Mouse (Mus musculus) gastrocnemius, adult 18-20 months (tissue): ENCODE results near the gene Fam189b. TPM values are rescaled to one million over a fixed set of nuclear protein-coding genes. Genes with fewer than 3 reads are reported as not detected.
A peak's percentile ranks its signal among the peaks of the same experiment; 100 is the strongest.

Experiments used
- DNase-seq: peaks from one replicate; pipeline ENCODE4 v3.0.0; 2021; ENCODE audit warnings: low spot score
- microRNA-seq: library from miRNA; unstranded; fragments of <30 nt; microRNA quantifications from one replicate; pipeline ENCODE4 v1.2.0, GENCODE M21; 2021
- total RNA-seq, 2 experiments: library from RNA; stranded (reverse); gene quantifications; 2 replicates each; pipeline ENCODE4 v1.2.3; 2021

Gene Fam189b
- total RNA-seq, 2 experiments from 2014 or later: 16.5 to 22.2 TPM

DNA sequence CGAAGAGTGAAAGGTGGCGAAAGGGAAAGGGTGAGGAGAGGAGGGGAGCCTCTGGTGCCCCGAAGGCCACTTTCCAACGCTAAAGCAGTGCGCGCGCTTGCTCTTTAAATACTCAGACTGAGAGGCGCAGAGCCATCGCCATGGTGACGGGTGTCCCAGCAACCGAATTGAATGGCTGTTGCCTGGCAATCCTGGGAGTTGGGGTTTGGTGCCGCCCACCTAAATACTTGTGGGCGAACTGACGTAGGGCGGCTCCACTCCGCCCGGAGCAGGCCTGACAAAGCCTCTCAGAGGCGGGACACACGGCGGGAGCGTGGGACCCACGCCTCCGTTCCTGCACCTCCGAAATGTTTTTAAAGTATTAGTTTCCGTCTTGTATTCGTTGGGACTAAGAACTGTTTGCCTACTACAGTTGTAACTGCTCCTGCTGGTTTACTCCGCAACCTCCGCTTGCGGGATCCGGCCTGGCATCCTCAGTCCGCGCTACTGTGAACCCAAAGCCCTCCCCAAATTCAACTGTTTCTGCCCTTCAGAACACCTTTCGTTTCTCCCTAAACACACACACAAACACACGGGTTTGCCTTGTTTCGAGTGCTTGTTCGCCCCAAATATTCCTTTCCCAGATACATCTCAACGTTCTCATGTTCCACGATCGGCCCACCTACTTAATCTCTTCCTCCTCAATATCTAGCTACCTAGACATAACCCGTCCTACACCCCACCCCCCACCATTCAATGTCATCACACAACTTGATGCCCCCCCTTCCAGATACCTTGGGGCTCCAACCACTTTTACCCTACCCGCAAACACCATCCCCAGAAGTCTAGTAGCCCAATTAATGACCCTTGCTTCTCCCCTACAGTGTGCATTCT is 44.6 kb downstream of the Fam189b start:
- peak; percentile 53 for DNase-seq

DNA sequence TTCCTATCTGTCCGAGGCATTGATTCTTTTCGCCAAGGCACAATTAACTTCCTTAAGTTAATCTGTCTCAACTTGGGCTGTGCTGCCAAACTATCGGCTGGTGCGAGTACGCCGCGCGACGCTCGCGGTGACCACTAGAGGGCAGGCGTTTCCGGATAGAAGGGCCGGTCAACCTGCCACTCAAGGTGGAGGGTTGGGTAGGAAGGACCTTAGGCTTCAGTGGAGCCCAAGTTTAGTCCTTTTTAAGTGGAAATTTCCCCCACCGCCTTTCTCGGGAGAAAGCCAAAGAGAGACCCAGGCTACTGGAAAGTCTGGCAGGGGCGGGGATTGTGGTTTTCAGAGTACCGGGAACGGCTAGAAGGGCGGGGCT is 45.2 kb downstream of the Fam189b start:
- DNase-seq: peak; percentile 89

DNA sequence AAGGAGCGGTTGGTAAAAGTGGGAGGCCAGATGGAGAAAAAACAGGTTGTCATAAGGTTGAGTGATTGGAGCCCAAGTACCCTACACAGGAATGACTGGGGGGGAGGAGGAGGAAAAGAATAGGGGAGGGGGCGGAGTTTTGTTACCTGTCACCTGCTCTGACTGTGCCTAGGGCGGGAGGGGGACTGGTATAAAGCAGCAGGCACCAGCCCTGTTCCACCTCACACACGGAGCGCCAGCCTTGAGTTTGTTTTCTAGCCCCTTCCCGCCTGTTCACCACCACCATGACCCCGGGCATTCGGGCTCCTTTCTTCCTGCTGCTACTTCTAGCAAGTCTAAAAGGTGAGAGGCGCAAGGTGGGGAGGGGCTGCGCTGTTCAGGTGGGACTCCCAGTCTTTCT is 45.9 kb downstream of the Fam189b start, which contains the start of gene Muc1:
Gene Muc1 (plus strand): TSS at position 222 of the 400 bp plus-strand sequence.
- no peak for DNase-seq

DNA sequence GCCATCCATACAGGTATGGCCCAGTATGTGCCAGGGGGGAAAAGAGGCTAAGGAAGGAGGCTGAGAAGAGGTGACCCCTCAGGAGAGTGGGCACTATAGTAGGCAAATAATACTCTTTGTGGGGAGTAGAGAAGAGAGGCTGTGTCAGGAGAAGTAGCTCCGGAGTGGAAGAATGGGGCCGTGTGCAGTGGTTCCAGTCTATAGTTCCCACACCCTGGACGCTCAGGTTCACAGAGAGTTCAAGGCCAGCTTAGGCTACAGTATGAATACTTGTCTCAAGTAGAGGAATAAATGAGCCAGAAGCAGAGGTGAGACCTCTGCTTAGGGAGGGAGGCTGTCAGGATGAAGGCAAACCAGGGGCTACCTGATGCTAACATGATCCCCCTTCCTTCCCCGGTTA is 46.3 kb downstream of the Fam189b start:
- DNase-seq: no peak

DNA sequence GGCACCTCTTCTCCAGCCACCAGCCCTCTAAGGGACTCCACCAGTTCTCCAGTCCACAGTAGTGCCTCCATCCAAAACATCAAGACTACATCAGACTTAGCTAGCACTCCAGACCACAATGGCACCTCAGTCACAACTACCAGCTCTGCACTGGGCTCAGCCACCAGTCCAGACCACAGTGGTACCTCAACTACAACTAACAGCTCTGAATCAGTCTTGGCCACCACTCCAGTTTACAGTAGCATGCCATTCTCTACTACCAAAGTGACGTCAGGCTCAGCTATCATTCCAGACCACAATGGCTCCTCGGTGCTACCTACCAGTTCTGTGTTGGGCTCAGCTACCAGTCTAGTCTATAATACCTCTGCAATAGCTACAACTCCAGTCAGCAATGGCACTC is 47.6 kb downstream of the Fam189b start:
- no peak for DNase-seq

DNA sequence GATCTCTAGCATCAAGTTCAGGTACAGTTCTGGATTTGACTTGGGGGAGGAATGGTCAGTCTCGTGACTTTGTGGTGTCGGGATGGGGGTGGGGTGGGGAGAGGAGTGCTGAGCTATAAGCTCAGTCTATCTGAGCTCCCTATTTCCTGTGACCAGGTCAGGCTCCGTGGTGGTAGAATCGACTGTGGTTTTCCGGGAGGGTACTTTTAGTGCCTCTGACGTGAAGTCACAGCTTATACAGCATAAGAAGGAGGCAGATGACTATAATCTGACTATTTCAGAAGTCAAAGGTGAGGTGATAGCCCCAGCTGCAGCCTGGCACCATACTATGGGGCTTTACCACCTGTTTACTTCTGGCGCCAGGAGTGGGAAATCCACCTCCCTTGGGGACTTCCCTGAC is 48.4 kb downstream of the Fam189b start:
- no peak for DNase-seq

DNA sequence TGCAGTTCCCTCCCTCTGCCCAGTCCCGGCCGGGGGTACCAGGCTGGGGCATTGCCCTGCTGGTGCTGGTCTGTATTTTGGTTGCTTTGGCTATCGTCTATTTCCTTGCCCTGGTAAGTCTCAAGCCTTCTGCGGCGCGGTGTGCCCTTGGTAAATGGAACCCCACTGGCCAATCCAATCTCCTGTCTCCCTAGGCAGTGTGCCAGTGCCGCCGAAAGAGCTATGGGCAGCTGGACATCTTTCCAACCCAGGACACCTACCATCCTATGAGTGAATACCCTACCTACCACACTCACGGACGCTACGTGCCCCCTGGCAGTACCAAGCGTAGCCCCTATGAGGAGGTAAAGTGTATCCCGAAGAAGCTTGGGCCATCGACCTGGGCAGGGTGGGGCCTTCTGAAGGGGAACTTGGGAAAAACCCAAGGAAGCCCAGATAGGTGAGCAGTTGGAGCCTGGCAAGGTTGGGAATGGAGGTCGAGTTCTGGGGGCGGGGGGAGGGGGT is 48.9 kb downstream of the Fam189b start:
- DNase-seq: no peak

DNA sequence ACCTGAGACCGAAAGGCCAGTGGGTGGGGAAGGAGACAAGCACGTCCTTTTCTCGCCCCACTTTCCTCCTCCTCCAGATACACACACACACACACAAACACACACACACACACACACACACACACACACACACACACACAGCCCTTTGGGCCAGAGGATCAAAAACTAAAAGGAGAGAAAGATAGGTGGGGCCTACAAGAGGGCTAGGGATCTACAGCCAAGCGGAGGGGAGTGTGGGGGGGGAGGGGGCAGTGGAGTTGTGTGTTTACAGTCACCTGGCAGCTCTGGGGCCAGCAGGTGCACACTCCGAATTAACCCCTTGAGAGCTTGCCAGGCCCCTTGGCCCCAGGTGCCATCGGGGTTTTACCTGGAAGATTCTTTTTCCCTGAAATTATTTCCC is 49.7 kb downstream of the Fam189b start:
- no peak for DNase-seq

DNA sequence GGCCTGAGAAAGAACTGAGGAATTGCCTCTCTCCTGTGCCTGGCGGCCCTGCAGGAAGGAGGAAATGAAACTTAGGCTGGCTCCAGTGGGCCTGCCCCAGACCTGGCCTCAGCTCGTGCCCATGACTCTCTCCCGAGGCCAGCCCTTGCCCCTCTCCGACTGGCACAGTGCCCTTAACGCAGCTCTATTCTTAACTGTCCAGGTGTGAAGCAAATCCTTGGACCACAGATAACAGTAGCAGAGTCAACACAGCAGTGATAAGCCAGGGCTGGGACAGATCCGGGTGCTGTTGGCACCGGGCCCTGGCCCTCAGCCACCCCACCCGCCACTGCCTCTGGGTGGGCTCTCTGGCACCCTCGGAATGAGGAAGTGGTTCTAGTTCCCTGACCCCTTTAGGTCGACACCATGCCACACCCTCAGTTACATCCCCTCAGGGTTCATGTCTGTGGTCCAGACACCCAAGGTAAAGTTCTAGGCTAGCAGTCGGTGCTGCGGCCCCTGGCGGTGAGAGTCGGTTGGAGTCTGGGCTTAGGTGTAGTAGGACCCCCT is 50.7 kb downstream of the Fam189b start:
- DNase-seq: no peak

DNA sequence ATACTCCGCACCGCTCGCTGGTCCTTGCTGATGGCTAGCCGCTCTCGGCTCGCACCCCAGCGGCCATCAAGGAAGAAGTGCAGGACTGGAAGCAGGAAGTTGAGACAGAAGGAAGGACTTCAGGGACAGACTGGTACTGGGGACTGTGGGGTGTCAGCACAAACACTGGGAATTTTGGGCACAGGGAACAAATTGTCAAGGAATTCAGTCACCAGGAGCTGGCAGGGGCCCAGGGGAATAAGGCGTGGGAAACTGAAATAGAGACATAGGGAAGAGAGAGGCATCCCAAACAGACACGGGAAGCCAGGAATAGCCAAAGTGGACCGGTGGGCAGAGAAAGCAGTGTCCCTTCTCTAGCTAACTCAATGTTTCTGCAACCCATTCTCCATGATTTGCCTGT is 53.6 kb downstream of the Fam189b start:
- no peak for DNase-seq

DNA sequence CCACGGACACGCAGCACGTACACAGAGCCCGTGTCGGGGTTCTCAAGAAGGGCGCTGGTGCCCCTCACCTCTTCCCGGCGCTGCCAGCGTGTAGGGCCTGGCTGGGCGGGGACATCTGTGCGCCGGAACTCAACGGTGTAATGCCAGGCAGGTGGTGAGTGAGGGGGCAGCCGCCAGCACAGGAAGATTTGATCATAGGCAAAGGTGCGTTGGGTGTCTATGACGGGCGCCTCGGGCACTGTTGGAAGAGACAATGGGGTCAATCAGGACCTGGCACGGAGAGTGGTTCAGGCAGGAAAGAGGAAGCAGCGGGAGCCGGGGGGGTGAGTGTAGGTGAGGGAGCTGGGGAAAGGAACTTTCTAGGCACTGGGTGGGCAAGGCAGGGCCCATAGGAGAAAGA is 54.7 kb downstream of the Fam189b start:
- no peak for DNase-seq

DNA sequence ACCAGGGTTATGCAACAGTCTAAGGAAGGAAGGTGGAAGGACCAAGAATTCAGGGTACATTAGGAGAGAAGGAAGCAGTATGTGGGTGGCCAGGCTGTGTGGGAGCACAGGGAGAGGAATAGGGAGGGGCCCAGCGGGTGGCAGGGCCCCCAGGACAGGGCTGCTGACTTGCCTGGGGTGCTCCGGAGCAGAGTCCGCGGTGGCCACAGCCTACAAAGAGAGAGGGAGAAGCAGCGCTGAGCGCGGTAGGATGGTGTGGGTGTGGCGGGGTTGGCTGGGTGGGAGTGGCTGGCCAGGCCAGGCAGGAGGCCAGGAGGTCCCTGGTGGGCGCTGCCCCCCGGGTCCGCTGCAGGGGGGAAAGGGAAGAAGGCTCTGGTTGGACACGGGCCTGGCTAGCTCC is 55.6 kb downstream of the Fam189b start:
- DNase-seq: no peak

Small RNA genes within 50 kb of the gene (microRNA-seq; reads per million reads assigned to microRNA genes)
- gene Mir92b: 29.0 reads per million, percentile 41 among the genes with 10 or more reads in this experiment

Other genes starting within 250 kb of the Fam189b start
- gene Ash1l, start 232.5 kb upstream of the Fam189b start, total RNA-seq: 10 to 100 TPM; 31.0 to 33.3 TPM
- 10 to 100 TPM; 64.8 to 74.2 TPM for gene Dap3, start 232.0 kb upstream of the Fam189b start, total RNA-seq
- gene Rusc1, start 89.8 kb upstream of the Fam189b start, total RNA-seq: 10 to 100 TPM; 15.4 to 20.2 TPM
- gene Gm43738, start 82.0 kb upstream of the Fam189b start, total RNA-seq: not detected
- gene Fdps, start 81.2 kb upstream of the Fam189b start, total RNA-seq: 10 to 100 TPM; 27.2 to 27.8 TPM
- not detected for gene Pklr, start 47.0 kb upstream of the Fam189b start, total RNA-seq
- under 1 TPM; 0.14 to 0.26 TPM for gene Hcn3, start 22.9 kb upstream of the Fam189b start, total RNA-seq
- gene Clk2, start 18.3 kb upstream of the Fam189b start, total RNA-seq: 10 to 100 TPM; 16.6 to 18.6 TPM
- gene Scamp3, start 5.7 kb upstream of the Fam189b start, total RNA-seq: 10 to 100 TPM; 37.8 to 38.4 TPM
- gene Gba, start 19.8 kb downstream of the Fam189b start, total RNA-seq: 10 to 100 TPM; 15.5 to 17.8 TPM
- gene Thbs3, start 32.0 kb downstream of the Fam189b start, total RNA-seq: 1 to 10 TPM; 3.6 to 9.2 TPM
- gene Mtx1, start 43.9 kb downstream of the Fam189b start, total RNA-seq: 10 to 100 TPM; 45.4 to 46.7 TPM
- gene Muc1, start 45.9 kb downstream of the Fam189b start, total RNA-seq: under 1 TPM; 0.18 to 0.40 TPM
- gene Krtcap2, start 62.8 kb downstream of the Fam189b start, total RNA-seq: 10 to 100 TPM; 70.2 to 74.5 TPM
- gene Trim46, start 63.2 kb downstream of the Fam189b start, total RNA-seq: under 1 TPM; 0.14 to 0.31 TPM
- gene Dpm3, start 76.2 kb downstream of the Fam189b start, total RNA-seq: 10 to 100 TPM; 22.6 to 24.3 TPM
- gene Slc50a1, start 87.4 kb downstream of the Fam189b start, total RNA-seq: 1 to 10 TPM; 7.0 to 8.9 TPM
- gene Efna1, start 98.0 kb downstream of the Fam189b start, total RNA-seq: 10 to 100 TPM in 1 of 2 experiments, 1 to 10 TPM in 1; 5.7 to 18.8 TPM
- gene Efna3, start 139.8 kb downstream of the Fam189b start, total RNA-seq: not detected
- not detected for gene Efna4, start 154.9 kb downstream of the Fam189b start, total RNA-seq
- 10 to 100 TPM; 16.9 to 26.1 TPM for gene Adam15, start 166.9 kb downstream of the Fam189b start, total RNA-seq
- not detected for gene Dcst2, start 178.8 kb downstream of the Fam189b start, total RNA-seq
- not detected for gene Dcst1, start 182.1 kb downstream of the Fam189b start, total RNA-seq
- 10 to 100 TPM; 26.4 to 28.3 TPM for gene Zbtb7b, start 211.6 kb downstream of the Fam189b start, total RNA-seq
- under 1 TPM in 1 of 2 experiments, not detected in 1; 0.59 TPM for gene Lenep, start 219.7 kb downstream of the Fam189b start, total RNA-seq
- gene Flad1, start 228.7 kb downstream of the Fam189b start, total RNA-seq: 10 to 100 TPM; 45.2 to 51.6 TPM
- gene Cks1b, start 235.2 kb downstream of the Fam189b start, total RNA-seq: 1 to 10 TPM; 2.2 to 2.7 TPM
- 10 to 100 TPM; 14.7 to 19.1 TPM for gene Shc1, start 235.3 kb downstream of the Fam189b start, total RNA-seq
- gene Pygo2, start 247.1 kb downstream of the Fam189b start, total RNA-seq: 10 to 100 TPM in 1 of 2 experiments, 1 to 10 TPM in 1; 7.8 to 11.6 TPM